Comparison of ENCODE assay signal across 8 mouse cellular contexts in genomic region chr8:87811399-87812068, GRCm38 (mm10).
DNase-seq lines count a peak whose midpoint lies in the region; ATAC-seq and TF ChIP-seq lines count a peak whose summit lies in the region.

No protein-coding gene starts in this region.

- H3K4me2 ChIP-seq in liver, embryonic 12.5 days: no peak overlapping the region

- H3K36me3 ChIP-seq in midbrain, embryonic 10.5 days: 0 out of 2 replicates have a peak, but pooled peaks cover 19% of the 10 kb centered on the region
- no peaks in the 10 kb centered on the region for H3K36me3 ChIP-seq in liver, embryonic 12.5 days

- peak; percentile 49 to 53 for DNase-seq in adrenal gland, adult (ENCODE audit: inconsistent age in 2 of 2, low spot score in 1 of 2)
- no peak for DNase-seq in adrenal gland, adult 18-20 months (ENCODE audit: low spot score in 2 of 2)
- DNase-seq in cerebellum, adult 18-20 months: peak; percentile 45 to 48
- peak; percentile 76 for DNase-seq in gastrocnemius, adult 2 months
- DNase-seq in layer of hippocampus, adult 11-12 months (ENCODE audit: low spot score): peak; percentile 87
- no peak for DNase-seq in midbrain, embryonic 10.5 days (ENCODE audit: low spot score)
- DNase-seq in testis, postnatal 10 days (ENCODE audit: low spot score): peak; percentile 75

- H3K4me3 ChIP-seq in gastrocnemius, adult 2 months: no peak overlapping the region; the same call in 1 of the 2 replicates
- H3K4me3 ChIP-seq in midbrain, embryonic 10.5 days: no peak overlapping the region
- H3K4me3 ChIP-seq in liver, embryonic 12.5 days: no peak overlapping the region

- intact Hi-C loops in gastrocnemius, adult 2 months (cut with DNase I): no loop called here

- H3K9me3 ChIP-seq in midbrain, embryonic 10.5 days (replicated peaks): no peaks in the 10 kb centered on the region
- no peaks in the 10 kb centered on the region for H3K9me3 ChIP-seq in liver, embryonic 12.5 days (replicated peaks)

- WGBS in midbrain, embryonic 10.5 days: 88% methylated on average over 17 of the region's 17 CpGs
- WGBS in liver, embryonic 12.5 days (ENCODE audit: insufficient replicate concordance): 70% methylated on average over 17 of the region's 17 CpGs

- H3K4me1 ChIP-seq in midbrain, embryonic 10.5 days: peaks cover 50% of the 10 kb centered on the region
- no peaks in the 10 kb centered on the region for H3K4me1 ChIP-seq in liver, embryonic 12.5 days

- no peak overlapping the region for H3K9ac ChIP-seq in liver, embryonic 12.5 days

- H3K27ac ChIP-seq in gastrocnemius, adult 2 months: no peak overlapping the region; the same call in 1 of the 2 replicates
- H3K27ac ChIP-seq in midbrain, embryonic 10.5 days (replicated peaks): peak overlapping the region; percentile 46
- H3K27ac ChIP-seq in liver, embryonic 12.5 days: no peak overlapping the region

- no peak for ATAC-seq in liver, embryonic 12.5 days

- H3K27me3 ChIP-seq in midbrain, embryonic 10.5 days (ENCODE audit: low read depth, poor library complexity, severe bottlenecking): no peaks in the 10 kb centered on the region
- H3K27me3 ChIP-seq in liver, embryonic 12.5 days (replicated peaks): no peaks in the 10 kb centered on the region

- no peak for TF ChIP-seq CTCF in gastrocnemius, adult 2 months (IDR thresholded peaks at IDR 0.05)

Comparison
In these comparisons a context has a peak if more than half of its experiments do, and no peak if none do; other contexts are left out.
1. DNase-seq: peak in adrenal gland, adult (2 of 2), cerebellum, adult 18-20 months (2 of 2), gastrocnemius, adult 2 months (single experiment), layer of hippocampus, adult 11-12 months (single experiment) and testis, postnatal 10 days (single experiment); none in adrenal gland, adult 18-20 months (0 of 2) and midbrain, embryonic 10.5 days (single experiment).